Mouse (Mus musculus) left cerebral cortex, postnatal 36 days (tissue): Measurements from ENCODE around the gene Zfp185. TPM values are rescaled to one million over a fixed set of nuclear protein-coding genes. Genes with fewer than 3 reads are reported as not detected.
A peak's percentile ranks its signal among the peaks of the same experiment; 100 is the strongest.

Experiments
- DNase-seq, 2 experiments: peaks; one replicate each; pipeline ENCODE4 v3.0.0; 2021 to 2022; ENCODE audit warnings: low spot score in 2 of 2, mixed read lengths in 1 of 2
- intact Hi-C: fragments of 180-260 bp; cut with DNase I; formaldehyde crosslinking; loops from one replicate; pipeline ENCODE4 v1.15.1; 2025
- total RNA-seq, 2 experiments: library from RNA; stranded (reverse); gene quantifications; 2 replicates each; pipeline ENCODE4 v1.2.3; 2021

The Zfp185 gene
- under 1 TPM; 0.54 to 0.63 TPM for total RNA-seq

DNA sequence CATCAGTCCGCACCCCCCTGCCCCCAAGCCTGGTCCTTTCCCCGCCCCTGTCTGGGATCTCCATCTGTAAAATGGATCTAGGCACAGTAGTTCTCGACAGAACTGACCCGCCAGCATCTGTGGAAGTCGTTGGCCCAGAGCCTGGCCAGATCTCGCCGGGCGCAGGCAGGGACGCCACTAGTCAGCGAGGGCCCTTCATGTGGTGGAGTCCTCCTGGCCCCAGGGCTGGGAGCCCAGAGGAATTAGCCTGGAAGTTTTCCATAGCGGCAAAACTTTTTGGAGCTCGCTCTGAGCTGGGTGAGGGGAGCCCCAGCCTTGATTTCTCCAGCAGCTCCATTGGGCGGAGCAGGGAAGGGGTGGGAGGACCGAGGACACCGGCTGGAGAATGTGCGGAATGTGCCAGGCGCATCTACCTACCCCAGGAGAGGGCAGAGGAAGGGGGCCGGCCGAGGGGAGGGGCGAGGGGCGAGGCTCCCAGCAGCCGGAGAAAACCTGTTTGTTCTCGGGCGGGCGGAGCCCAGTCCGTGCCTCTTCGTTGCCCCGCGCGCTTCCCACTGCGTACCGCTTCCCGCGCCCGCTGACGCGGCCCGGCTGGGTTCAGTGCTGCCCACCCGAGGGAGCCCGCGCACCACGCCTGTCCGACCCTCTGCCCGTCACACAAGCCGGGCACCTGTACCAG is at the start of gene Zfp185:
Gene Zfp185, plus strand, starts transcription at position 499 of the 679 bp plus-strand sequence.
- intact Hi-C loops = no loop called here
- DNase-seq = no peak

DNA sequence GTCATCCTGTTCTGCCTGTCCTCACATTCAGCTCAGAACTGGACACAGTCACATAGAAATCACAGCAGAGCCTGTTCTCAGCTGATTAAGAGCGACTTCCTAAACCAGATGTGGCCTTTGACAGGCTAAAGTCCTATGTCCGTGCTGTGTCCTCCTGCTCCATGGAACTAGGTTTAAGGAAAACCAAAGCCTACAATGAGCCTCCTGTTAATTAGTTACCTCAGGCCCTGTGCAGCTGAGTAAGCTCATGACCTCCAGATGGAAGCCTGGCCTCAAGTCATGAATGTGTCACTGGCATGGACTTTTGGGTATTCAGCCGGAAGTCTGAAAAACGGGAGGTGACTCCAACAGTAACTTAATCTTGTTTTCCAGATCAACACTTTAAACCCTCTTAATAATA is 33.7 kb upstream of the Zfp185 start:
- intact Hi-C loops = no loop called here
- DNase-seq = no peak

DNA sequence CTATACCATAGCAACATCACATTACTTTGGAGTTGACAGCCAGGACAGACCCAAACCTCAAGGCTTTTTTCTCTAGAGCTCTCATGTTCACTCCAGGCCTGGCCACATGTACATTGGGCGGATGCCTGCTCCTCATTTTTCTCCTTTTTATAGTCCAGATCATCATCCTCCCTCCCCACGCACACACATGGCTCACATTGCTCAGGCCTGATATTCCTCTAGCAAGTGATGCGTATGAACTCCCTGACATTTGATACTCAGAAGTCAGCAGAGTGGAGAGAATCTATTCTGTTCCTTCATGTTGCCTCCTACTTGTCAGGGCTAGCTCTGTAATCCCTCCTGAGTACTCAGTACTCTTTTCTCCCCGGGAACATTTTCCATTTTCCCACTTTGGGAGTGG is 30.7 kb upstream of the Zfp185 start:
- intact Hi-C loops = no loop called here
- no peak for DNase-seq

DNA sequence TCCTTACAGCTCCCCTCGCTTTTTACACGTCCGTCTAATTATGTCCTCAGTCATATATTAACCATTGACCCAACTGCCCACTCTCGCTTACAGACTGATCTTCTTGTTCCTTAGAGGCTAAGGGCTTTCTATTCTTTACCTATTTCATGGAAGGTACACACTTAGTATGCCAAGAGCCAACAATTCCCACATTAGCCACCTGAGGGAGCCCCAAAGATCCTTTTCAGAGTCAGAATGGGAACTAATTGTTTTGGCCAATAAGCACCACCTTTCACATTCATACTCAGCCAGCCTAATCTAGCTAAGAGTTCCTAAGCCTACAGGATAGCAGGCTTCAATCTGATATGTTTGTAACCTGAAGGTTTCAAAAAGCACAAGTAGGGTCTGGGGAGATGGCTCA is 26.7 kb upstream of the Zfp185 start:
- intact Hi-C loops = no loop called here

DNA sequence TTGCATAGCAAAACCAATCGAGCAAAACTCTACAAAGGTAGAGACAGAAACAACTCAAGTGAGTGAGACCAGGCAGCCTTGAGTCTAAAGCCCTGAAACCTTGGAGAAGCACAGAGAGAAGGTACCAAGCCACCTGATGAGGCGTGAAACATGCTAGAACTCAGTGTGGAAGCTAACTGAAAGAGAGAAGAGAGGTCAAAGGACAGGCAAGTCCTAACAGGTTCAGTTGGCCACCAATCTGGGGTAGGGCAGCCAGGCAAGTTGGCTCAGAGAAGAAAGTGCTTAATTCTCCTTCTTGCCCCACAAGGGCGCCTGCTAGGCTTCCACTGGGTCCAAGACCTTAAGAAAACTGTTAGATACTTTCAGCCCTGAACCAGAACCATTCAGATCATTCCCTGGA is 25.6 kb upstream of the Zfp185 start:
- intact Hi-C loops = no loop called here
- no peak for DNase-seq

More for the DNA sequence above, 26.7 kb upstream of the Zfp185 start:
- no peak for DNase-seq

DNA sequence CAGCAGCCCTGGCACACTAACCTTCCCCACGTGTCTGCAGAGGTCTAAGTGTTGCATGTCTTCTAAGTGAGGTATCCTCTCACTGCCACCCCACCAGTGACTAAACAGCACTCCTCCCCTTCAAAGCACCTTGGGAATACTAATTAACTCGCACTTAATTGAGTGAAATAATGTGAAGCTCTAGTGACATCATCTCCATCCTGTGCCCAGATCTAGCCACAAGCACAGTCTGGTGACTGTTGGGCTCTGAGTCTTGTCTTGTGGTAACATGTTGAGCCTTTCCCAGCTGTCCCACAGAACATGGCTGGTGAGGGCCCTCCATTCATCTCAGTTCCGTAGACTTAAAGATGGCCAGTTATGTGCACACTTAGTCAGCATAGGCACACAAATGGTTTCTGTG is 24.4 kb upstream of the Zfp185 start:
- DNase-seq = no peak
- intact Hi-C loops = no loop called here

DNA sequence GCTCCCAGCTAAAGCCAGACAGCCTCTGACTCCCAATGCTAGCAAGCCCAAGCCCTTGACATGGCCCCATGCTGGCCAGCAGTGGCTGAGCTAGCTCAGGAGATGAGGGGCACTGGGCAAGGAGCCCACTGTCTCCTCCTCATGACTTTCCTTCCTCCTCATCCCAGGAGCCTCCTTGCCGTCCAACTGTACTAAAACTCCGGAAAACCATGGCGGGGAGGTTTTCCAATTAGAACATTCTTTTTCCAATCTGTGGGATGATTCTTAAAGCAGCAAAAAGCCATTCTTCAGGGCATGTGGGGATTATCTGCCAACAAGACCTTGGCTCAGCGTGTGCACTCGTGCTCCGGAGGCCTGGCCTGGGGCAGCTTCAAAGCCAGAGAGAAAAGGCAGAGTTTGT is 4.3 kb upstream of the Zfp185 start:
- no peak for DNase-seq
- intact Hi-C loops = no loop called here

DNA sequence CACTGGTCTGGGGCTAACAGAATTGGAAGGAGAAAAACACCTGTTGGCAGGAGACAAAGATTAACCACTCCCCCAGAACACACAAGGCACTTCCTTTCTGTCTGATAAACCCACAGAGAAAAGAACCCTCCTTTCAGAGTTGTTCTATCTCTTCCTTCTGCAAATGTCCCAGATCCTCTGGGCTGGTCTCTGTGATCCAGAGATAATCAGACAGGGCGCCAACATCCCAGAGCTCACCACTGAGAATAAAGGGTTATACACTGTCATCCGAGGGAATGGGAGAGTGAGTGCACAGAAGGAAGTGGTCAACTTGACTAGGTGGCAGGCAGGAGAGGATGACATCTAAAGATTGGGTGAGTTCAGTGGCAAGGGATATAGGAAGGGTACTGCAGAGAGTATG is 1.5 kb upstream of the Zfp185 start:
- intact Hi-C loops = no loop called here
- DNase-seq = no peak

DNA sequence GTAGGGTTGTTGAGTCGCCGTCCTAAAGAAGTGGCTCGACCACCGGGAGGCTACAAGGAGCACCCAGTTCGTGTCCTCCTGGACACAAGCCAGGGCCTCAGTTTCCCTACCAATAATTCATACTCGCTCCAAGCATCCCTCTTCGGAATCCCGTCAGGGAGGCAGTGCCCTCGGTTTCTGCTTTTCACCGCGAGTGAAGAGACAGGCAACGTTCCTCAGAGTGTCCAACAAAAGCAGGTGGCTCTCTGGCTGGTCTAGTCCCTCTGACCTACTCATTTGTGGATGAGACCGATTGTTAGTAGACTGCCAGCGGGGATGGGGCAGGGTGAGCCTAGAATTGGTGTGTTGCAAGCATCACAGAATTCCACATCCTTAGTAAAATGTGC is 374 bp downstream of the Zfp185 start:
- DNase-seq = no peak
- intact Hi-C loops = no loop called here

DNA sequence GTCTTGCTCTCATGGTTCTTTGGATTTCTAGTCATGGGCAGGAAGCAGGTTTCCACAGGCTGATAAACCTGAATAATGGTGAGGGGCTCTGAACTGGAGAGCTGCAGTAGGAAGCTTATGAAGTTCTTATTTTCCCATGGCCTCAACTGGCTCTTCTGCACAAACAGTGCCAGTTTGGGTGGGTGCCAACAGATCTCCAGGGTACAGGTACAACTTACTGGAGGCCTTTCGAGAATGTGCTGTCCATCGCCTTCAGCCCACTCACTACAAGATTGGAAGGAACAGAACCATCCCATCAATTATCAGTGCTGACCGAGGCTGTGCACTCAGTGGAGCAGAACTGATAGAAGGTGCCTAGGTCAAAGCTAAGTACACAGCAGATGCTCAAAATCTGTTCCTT is 1.3 kb downstream of the Zfp185 start:
- intact Hi-C loops = no loop called here
- no peak for DNase-seq

DNA sequence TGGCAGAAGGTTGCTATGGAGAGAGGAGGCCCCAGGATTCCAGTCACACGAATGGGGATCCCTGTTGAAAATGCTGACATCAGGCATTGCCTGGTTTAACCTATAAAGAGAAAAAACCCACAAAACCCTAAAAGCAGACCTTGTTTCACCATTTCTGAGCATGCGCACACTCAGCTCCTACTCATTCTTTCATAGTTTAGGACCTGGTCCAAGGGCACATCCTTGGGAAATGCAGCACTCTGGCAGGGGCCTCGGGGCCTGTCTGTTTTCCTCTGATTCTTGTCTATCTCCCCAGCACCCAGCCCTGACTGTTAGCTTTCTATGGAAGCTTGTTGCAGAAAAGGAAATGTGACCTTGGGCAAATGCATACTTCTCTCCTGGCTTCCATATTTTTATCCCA is 3.4 kb downstream of the Zfp185 start:
- intact Hi-C loops = no loop called here
- no peak for DNase-seq

DNA sequence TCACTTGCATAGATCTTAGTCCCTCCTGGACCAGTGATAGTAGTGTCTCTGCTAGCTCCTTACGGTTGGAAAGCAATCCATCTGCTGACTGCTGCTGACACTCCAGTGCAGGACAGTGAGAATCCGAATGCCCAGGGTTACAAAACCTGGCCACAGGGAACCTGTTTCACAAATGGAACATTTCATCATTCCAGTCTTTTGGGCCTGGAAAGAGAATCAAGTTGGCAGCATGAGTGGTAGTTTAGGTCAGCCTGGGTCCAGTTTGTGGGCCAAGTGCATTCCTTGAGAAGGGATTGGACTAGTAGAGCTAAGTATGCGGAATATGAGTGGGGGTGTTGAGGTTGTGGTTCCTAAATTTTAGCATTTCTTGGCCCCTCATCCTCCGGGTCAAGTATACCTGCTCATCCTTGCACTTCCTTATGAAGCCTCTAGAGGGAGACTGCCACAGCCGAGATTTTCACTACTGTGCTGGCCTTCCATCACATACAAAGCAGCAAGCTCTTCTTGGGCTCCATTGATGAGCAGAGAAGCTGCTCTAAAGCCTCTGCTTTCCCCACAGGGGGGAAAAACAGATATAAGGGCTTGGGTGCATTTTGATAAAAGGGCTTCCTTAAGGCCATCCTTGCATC is 5.3 kb downstream of the Zfp185 start:
- DNase-seq = no peak
- intact Hi-C loops = no loop called here

DNA sequence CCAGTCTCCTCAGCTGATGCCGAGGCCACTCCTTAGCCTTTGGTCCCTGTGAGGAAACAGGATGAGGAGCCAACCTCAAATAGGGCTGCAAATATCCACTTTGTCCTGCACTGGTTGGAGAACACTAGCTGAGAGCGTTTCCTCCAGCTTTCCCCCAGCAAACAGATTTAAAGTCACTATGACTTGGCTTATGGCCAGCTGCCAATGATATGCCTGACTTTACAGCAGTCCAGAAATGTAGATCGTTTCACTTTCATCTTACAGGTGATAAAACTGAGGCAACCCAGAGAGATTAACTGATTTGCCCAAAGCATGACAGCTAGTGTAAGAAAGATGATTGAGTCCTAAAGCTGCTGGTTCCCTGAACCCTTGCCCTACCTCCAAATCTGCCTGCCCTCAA is 8.4 kb downstream of the Zfp185 start:
- intact Hi-C loops = no loop called here
- DNase-seq = no peak

DNA sequence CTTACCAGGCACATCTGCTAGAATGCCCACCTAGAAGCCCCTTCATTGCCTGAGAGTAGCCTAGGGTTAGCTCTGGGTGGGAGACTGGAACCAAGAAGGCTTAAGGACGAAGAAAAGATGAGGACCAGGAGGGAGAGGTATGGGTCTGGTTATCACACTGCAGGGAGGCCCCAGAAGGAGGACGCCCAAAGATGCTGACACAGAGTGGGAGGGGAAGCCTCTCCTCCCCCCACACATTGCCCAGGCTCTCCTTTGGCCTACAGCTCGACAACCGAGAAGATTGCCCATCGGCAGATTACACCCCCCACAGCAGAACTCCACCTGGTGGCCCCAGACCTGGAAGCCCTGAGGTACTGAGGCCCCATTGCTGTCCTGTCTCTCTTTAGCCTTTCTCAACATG is 16.0 kb downstream of the Zfp185 start:
- intact Hi-C loops = no loop called here
- DNase-seq = no peak

DNA sequence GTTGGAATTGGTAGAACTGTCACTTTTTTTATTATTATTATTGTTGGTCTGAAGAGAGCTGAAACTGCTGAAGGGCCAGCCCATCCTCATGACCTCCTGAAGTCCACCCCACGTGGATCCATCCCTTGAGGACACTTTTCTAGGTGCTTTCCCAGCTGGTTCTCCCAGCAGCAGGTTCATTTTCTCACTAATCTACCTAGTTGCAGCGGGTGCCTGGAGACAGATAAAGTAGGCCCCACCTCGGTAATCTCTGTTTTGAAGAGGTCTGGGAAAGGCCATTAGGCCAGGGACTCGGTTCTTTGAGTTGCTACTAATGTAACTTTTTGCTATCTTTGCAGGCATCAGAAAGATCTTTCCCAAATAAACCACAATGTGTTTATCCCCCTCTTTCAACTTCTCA is 18.5 kb downstream of the Zfp185 start:
- DNase-seq = no peak
- intact Hi-C loops = no loop called here

DNA sequence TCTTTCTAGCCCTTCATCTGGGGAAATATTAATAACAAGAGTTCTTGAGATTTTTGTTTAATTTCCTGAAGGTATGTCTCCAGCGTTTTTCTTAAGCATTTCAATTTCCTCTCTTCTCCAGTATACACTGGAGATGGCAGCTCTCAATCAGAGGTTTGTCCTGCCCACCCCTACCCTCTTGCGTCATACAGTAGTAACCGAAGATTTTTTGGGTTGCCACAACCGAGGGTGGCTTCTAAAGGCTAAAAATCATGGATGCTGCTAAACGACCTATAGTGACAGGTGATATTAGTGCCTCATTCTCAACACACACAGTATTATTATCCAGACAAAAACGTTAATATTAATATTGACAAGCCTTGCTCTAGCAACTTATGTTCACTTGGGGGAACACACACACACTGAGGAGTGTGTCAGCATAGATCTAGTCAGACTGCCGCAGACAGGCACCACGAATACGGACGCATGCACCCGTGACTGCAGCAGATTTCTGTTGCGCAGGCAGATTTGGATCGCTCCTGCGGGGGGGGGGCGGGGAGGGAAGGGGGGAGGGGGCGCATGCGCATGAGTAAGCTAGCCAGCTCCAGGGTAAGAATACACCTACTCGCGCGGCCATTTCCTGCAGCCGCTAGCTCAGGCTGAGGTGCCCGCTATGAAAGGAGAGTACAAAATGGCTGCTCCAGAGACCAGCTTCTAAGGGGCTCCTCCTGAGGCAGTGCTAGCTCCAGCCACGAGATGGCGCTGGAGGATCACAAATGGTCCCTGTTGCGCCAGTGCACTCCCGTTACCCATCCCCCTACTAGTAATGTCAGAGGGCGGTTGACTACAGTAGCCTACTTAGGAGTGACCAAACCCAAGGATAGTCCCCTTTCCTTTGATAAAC is 20.7 kb downstream of the Zfp185 start:
- DNase-seq = peak; percentile 88 to 90
- intact Hi-C loops = no loop called here

DNA sequence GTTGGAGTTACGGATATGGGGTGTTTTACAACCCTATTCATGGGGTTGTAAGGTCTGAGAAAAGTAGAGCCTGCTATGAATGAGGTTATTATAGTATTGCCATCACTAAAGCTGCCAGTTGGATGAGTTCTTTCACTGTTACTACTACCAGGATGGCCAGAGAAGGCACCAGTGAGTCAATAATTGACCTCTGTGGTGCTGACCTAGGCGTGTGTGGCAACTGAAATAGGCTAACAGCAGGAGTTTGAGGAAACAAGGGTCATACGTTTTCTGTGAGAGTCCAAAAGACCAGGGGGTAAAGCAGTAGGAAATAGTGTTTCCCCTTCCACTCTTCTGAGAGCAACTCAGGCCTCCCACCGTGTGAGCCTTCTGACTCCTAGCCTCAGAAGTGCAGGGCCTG is 25.7 kb downstream of the Zfp185 start:
- intact Hi-C loops = no loop called here
- DNase-seq = no peak

DNA sequence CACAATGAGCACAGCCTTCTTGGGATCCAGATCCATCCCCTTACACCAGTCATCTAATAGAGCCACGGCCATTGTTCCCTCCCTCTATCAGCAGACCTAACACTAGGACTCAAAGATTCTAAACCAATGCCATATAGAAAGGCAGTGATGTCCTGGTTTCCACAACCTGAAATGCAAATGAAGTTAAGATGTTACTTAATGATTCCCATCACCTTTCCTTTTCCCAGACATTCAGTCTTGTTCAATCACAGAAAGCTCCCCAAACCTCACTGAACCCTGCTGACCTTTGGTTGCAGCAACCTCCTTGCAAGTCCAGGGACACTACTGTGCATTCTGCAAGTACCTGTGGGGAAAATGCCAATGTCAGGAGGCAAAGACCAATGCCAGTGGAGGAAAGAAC is 49.9 kb downstream of the Zfp185 start, which contains the start of gene Pnma5:
Gene Pnma5, minus strand, starts transcription at position 101 of the 400 bp plus-strand sequence.
- intact Hi-C loops = no loop called here

DNA sequence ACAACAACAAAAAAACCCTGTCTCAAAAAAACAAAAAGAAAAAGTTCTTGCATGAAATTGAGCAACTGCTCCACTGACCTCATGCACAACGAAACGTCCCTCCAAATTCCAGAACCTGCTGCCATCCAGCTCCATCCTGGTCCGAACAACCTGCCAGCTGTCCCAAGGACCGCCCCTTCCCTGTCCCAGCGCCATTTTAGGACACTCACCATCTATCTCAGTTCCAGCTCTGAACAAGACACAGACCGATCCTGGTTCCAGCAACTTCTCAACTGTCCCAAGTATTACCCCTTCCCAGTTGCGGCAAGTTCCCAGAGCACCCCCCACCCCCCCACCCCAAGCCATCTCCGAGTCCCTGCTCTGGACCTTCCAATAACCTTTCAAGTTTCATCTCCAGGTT is 51.7 kb downstream of the Zfp185 start:
- DNase-seq = no peak
- intact Hi-C loops = no loop called here

More for the DNA sequence above, 49.9 kb downstream of the Zfp185 start, which contains the start of gene Pnma5:
- DNase-seq = no peak

DNA sequence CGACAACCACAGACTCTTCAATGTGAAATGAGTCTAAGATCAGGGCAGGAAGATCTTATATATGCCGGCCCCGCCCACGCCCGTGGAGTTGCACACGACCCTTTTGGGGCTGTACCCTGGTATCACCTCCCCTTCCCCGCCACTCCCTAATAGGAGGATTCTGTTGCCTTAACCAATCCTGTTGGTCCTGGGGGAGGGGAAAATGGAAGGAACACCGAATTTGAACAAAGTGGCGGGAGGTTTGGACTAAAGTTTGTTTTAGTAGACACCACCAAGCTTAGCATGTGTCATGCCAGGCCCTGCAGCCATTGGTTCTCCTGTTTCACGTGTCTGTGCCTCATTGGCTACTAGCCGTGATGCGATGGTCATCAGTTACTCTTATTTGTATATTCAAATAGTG is 52.5 kb downstream of the Zfp185 start:
- no peak for DNase-seq
- intact Hi-C loops = no loop called here
